Mouse (Mus musculus) adipocyte (in vitro differentiated cells): ENCODE data around the gene Eml2.

Source experiments
- DNase-seq: peaks from one replicate; pipeline ENCODE4 v3.0.0-alpha.2; 2016; ENCODE audit warnings: low spot score

Eml2 gene

GRCm38 (mm10) chr7:19202065-19202850, 26.0 kb downstream of the Eml2 start:
- DNase-seq = no peak

DNA sequence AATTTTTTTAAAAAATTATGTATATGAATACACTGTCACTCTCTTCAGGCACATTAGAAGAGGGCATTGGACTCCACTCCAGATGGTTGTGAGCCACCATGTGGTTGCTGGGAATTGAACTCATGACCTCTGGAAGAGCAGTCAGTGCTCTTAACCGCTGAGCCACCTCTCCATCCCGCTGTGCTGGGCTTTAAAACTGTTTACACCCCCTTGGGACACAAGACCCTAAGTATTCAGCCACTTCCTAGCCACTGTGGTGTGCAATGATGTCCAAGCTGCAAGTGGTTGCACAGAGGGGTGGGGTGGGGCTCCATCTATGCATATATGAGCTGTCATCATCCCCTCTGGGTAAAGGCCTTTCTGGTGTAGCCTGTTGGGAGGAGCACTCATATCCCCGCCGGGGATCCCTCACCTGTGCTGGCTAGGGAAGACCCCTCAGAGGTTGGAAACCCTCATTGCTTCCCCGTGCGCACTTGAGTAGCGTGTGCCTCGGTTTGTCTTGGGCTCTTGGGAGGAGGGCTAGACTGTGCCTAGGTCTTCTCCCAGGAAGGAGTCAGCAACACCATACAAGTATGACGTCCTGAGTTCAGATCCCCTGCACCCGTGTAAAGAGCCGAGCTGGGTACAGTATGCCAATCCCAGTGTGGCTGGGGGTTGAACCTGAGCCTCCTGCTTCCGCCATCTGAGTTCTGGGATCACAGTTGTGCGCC, 32.1 kb downstream of the Eml2 start:
- DNase-seq = no peak

DNA sequence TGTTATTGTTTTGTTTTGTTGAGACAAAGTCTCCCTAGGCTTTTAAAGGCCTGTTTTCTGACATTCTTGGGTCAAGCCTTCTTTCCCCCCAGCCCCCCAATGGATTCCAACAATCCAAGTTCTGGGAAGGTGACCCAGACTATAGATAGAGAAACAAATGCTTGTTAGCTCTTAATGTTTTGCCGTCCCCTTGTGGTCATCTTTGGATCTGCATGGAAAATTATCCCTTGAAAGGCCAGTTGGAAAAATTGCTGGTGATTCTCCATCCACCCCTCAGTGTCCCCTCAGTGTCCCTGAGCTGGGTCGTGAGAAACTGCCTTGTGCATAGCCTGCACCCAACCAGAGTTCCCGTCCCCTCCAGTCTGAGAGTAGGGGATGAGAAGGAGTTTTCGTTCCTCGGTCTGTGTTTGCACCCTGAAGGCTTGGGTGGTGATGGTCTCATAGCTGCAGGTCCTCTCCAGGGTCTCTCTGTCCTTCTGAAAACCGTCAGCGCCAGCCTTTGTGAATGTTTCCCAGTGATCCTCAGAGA, 32.8 kb downstream of the Eml2 start:
- peak; percentile 74 for DNase-seq

- no peak for DNase-seq
Observed at GRCm38 (mm10) chr7:19209494-19209893, 33.3 kb downstream of the Eml2 start.

DNA sequence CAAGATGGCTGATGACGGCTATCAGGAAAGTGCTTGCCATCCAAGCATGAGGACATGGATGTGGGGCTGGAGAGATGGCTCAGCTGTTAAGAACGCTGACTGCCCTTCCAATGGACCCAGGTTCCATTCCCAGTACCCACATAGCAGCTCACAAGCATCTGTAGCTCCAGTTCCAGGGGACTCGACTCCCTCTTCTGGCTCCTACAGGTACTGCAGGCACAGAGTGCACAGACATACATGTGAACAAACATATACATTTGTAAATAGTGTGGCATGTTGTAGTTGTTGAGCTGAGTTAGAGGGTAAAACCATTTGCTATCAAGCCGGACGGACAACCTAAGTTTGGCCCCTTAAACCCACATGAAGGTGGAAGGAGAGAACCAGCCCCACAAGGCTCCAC, 33.8 kb downstream of the Eml2 start:
- DNase-seq = no peak

GRCm38 (mm10) chr7:19211041-19211675, 34.9 kb downstream of the Eml2 start:
- no peak for DNase-seq

GRCm38 (mm10) chr7:19211996-19212755, 36.0 kb downstream of the Eml2 start, which contains the start of gene Gpr4:
Gene Gpr4, plus strand, starts transcription at chr7:19212538.
- DNase-seq = no peak

- DNase-seq = no peak
Observed at GRCm38 (mm10) chr7:19213385-19213784, 37.2 kb downstream of the Eml2 start.

- DNase-seq = no peak
Observed at GRCm38 (mm10) chr7:19214369-19214768, 38.1 kb downstream of the Eml2 start.

- no peak for DNase-seq
Observed at GRCm38 (mm10) chr7:19214940-19215339, 38.7 kb downstream of the Eml2 start.

DNA sequence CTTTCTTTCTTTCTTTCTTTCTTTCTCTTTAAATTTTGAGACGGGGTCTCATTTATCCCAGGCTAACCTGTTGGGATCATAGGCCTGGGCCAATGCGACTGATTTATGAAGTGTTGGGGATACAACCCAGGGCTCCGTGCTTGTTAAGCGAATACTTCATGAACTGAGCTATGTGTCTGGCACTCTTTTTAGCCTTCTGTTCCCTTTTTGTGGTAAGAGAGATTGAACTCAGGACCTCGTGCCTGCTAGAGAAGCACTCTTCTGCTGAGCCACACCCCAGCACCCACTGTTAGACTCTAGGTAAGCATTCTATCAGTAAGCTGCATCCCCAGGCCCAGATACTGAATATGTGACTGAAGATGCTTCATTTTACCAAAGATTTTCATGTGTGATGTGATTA, 41.3 kb downstream of the Eml2 start:
- DNase-seq = no peak

GRCm38 (mm10) chr7:19217944-19218343, 41.7 kb downstream of the Eml2 start:
- no peak for DNase-seq

GRCm38 (mm10) chr7:19220061-19220460, 43.8 kb downstream of the Eml2 start:
- no peak for DNase-seq

- DNase-seq = no peak
Observed at GRCm38 (mm10) chr7:19222189-19222588, 46.0 kb downstream of the Eml2 start.

- no peak for DNase-seq
Observed at GRCm38 (mm10) chr7:19222875-19223274, 46.7 kb downstream of the Eml2 start.

- DNase-seq = peak; percentile 59
Observed at GRCm38 (mm10) chr7:19224933-19225332, 48.7 kb downstream of the Eml2 start.

DNA sequence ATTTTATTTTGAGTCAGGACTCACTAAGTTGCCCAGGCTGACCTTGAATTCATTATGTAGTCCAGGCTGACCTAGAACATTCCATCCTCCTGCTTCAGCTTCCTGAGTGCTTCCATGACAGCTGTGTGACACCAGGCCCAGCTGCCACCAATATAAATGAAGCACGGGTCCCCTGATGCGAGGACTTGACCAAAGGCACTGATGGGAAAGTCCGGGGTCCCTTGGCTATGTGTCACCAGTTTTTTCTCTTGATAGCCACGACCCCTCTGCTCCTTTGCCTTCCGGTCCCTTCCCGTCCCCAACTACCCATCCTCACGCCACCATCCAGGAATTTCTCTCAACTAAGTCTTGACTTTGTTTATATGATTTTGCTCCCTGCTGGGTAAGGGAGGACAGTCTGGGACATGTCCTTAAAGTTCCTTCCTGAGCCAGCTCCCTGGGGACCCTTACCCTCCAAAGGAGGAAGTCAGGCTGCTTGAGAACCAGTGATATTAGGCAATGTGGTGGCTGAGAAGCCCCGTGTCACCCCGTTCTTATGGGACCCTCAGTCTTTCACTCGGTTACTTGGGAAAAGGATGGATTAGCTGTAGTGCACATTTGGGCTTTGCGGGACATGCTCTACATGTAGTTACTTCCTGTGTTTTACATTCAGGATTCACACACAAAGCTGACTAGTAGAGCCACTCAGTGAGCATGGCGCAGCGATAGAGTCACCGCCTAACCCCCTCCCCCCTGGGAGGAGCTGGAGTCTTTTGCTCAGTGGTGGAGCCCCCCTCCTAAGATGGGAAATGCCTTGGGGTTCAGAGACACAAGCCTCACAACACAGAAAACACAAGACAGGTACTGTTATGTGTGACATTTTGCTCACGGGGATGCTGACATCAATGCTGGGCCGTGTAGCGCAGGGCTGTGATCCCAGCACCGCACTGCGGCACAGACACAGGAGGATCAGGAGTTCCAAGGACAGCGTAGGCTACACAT, 50.9 kb downstream of the Eml2 start:
- DNase-seq = peak; percentile 46

DNA sequence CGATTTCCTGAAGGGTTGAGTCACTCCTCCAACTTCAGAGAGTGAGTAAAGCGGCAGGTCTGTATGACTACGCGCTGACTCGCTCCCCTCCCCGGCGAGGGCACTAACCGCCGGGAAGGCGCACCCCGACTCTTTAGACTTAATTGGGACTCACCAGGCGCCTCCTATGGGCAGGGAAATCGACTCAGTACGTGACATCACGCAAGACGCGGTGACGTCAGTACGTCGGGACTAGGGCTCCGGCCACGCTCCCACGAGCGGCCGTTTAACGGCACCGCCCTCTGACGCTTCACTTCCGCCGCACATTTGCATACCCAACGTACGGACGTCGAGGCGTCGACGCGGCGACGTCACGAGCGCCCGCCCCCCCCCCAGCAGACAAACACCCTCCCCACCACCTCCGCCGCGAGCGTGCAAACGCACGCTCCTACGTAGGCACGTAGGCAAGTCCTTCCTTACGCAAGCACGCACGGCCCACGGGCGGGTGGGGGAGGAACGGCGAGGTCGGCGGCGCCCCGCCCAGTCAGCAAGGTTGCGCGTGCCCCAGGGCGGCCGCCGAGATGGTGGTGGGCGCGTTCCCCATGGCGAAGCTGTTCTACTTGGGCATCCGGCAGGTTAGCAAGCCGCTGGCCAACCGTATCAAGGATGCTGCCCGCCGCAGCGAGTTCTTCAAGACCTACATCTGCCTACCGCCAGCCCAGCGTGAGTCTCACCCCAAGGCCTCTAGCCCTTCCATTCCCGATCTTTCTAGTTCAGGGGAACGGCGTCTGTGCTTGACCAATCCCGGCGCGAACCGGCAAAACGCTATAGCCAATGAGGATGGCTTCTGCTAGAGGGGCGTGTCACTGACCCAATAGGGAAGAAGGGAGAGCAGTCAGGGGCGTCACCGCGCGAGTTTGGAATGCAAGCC, 51.9 kb downstream of the Eml2 start, which contains the start of gene Opa3:
Opa3 (plus strand) TSS at position 452 of the 910 bp plus-strand sequence.
- peak; percentile 98 for DNase-seq

DNA sequence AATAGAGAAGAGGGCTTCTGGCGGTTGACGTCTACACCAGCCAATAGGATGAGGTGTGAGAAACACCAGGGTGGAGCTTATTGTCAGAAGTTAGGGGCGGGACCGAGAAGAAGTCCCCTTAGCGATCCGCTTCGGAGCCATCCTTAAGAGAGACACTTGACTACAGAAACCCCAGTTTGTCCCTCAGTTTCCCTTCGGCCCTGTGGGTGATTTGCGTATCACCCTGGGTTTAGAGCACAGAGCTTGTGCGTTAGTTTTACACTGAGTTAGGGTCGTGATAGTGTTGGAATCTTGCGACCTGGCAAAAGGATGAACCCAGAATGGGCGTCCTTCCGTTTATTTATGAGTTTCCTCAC, 52.5 kb downstream of the Eml2 start:
- DNase-seq = no peak

DNA sequence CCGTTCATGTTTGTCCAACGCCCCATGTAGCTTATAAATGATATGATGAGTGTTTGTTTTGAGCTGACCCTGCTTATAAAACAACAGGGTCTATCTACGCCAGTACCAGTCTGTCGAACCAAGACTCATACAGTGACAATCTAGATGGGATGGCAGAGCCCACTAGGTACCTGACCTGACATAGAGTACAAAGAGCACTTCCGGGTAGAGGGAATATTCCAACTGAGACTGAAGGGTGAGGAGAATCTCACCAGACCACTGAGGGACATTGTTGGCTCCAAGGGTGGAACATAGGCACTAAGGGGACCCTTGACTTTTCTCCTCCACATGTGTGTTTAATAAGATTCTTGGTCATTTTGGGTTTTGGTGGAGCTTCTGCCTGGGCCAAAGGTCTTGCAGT, 53.2 kb downstream of the Eml2 start:
- no peak for DNase-seq
